Mouse (Mus musculus) MEL (cell line): ENCODE results near the gene 1600002K03Rik. TPM values are rescaled to one million over a fixed set of nuclear protein-coding genes. Genes with fewer than 3 reads are reported as not detected.

Experiments used
- DNase-seq: peaks from one replicate; pipeline ENCODE4 v3.0.0; 2011; ENCODE audit warnings: low read depth, low spot score
- H3K27ac ChIP-seq: 2 replicates; pipeline ENCODE4 v1.5.1; 2012; ENCODE audit warnings: low read depth, mild to moderate bottlenecking, control low read depth, low read length, moderate library complexity; ENCODE audit not compliant: control insufficient read depth
- H3K27me3 ChIP-seq, 2 experiments: fragments of 150-350 bp in 1 of 2; sonication (generic) in 1 of 2; 2 replicates each; pipeline ENCODE4 v1.6.1; 2012; ENCODE audit warnings: low read length in 2 of 2, mild to moderate bottlenecking in 2 of 2, improper control_type of control experiment in 1 of 2, moderate library complexity in 1 of 2; ENCODE audit not compliant: insufficient read depth in 2 of 2, control insufficient read depth in 1 of 2
- H3K36me3 ChIP-seq, 2 experiments: 2 replicates each; pipeline ENCODE4 v1.6.1; 2012 to 2014; ENCODE audit warnings: low read length in 2 of 2, improper control_type of control experiment in 1 of 2, inconsistent platforms in 1 of 2, mild to moderate bottlenecking in 1 of 2; ENCODE audit not compliant: insufficient read depth in 2 of 2, control insufficient read depth in 1 of 2
- H3K4me1 ChIP-seq, 2 experiments: fragments of 150-350 bp in 1 of 2; sonication (generic) in 1 of 2; 2 replicates each; pipeline ENCODE4 v1.6.1; 2012; ENCODE audit warnings: low read length in 2 of 2, improper control_type of control experiment in 1 of 2, mild to moderate bottlenecking in 1 of 2; ENCODE audit not compliant: insufficient read depth in 2 of 2, control insufficient read depth in 1 of 2
- H3K4me3 ChIP-seq, 2 experiments: fragments of 150-350 bp in 1 of 2; sonication (generic) in 1 of 2; 2 replicates each; pipeline ENCODE4 v1.5.1; 2012; ENCODE audit warnings: low read depth in 2 of 2, low read length in 2 of 2, mild to moderate bottlenecking in 2 of 2, moderate library complexity in 2 of 2, control low read depth in 1 of 2, improper control_type of control experiment in 1 of 2; ENCODE audit not compliant: control insufficient read depth in 1 of 2, insufficient read depth in 1 of 2
- H3K79me2 ChIP-seq: 2 replicates; pipeline ENCODE4 v1.6.1; 2012; ENCODE audit warnings: mild to moderate bottlenecking, low read length, moderate library complexity; ENCODE audit not compliant: control insufficient read depth, poor library complexity, insufficient read depth
- H3K9ac ChIP-seq: 2 replicates; pipeline ENCODE4 v1.6.1; 2012; ENCODE audit warnings: low read depth, mild to moderate bottlenecking, control low read depth, low read length, moderate library complexity; ENCODE audit not compliant: control insufficient read depth, poor library complexity, severe bottlenecking
- H3K9me3 ChIP-seq: fragments of 150-350 bp; sonication (generic); replicated peaks from 2 replicates; pipeline ENCODE4 v1.6.1; 2012; ENCODE audit warnings: mild to moderate bottlenecking, low read length, improper control_type of control experiment, moderate library complexity; ENCODE audit not compliant: insufficient read depth
- CHD2 ChIP-seq: IDR thresholded peaks from 2 replicates; pipeline ENCODE4 v1.6.1; 2011; ENCODE audit warnings: low read length, improper control_type of control experiment
- ELF1 ChIP-seq: IDR thresholded peaks from 2 replicates; pipeline ENCODE4 v1.6.1; 2014; ENCODE audit warnings: low read depth, mild to moderate bottlenecking, inconsistent platforms, low read length, improper control_type of control experiment, moderate library complexity
- GABPA ChIP-seq: IDR thresholded peaks from 2 replicates; pipeline ENCODE4 v1.6.1; 2012; ENCODE audit warnings: low read depth, mild to moderate bottlenecking, inconsistent platforms, low read length, improper control_type of control experiment, moderate library complexity
- MAZ ChIP-seq: IDR thresholded peaks from 2 replicates; pipeline ENCODE4 v1.6.1; 2012; ENCODE audit warnings: low read depth, mild to moderate bottlenecking, inconsistent platforms, low read length, improper control_type of control experiment
- MXI1 ChIP-seq: IDR thresholded peaks from 2 replicates; pipeline ENCODE4 v1.6.1; 2011; ENCODE audit warnings: mild to moderate bottlenecking, low read depth, low read length, improper control_type of control experiment
- POLR2AphosphoS2 ChIP-seq: IDR thresholded peaks from 2 replicates; pipeline ENCODE4 v1.6.1; 2011; ENCODE audit warnings: low read length, improper control_type of control experiment
- RCOR1 ChIP-seq: IDR thresholded peaks from 2 replicates; pipeline ENCODE4 v1.6.1; 2012; ENCODE audit warnings: low read depth, mild to moderate bottlenecking, inconsistent platforms, low read length, improper control_type of control experiment
- TCF12 ChIP-seq: IDR thresholded peaks from 2 replicates; pipeline ENCODE4 v1.6.1; 2014; ENCODE audit warnings: low read depth, mild to moderate bottlenecking, inconsistent platforms, low read length, improper control_type of control experiment, moderate library complexity
- polyA plus RNA-seq, 2 experiments: library from polyadenylated mRNA; stranded (reverse) in 1 of 2; unstranded in 1 of 2; fragments of >175 nt in 1 of 2; fragments of >200 nt in 1 of 2; gene quantifications; 2 replicates each; pipeline versions ENCODE4 v1.2.1 to v1.2.4; 2012; ENCODE audit warnings: low replicate concordance in 2 of 2, low read depth in 1 of 2; ENCODE audit not compliant: insufficient read length in 2 of 2, insufficient read depth in 1 of 2, missing spikeins in 1 of 2
- total RNA-seq: library from RNA; depleted of rRNA; stranded (reverse); fragments of 300-350 nt; gene quantifications from 2 replicates; pipeline ENCODE4 v1.2.3, GENCODE M21; 2012

1600002K03Rik gene
- total and polyA plus RNA-seq, 3 experiments: 11.4 to 16.9 TPM; not detected in 1

- no peaks in the 10 kb centered on the region for H3K27me3 ChIP-seq
- no peak for DNase-seq
- H3K4me3 ChIP-seq: no peak overlapping the region
- H3K9ac ChIP-seq: no peak overlapping the region
- H3K36me3 ChIP-seq: peaks cover 0 to 25% of the 10 kb centered on the region in 2 experiments; a peak in 2 of 4 replicates
- H3K79me2 ChIP-seq: peaks cover 23% of the 10 kb centered on the region
- peaks cover 6 to 36% of the 10 kb centered on the region in 2 experiments; a peak in 3 of 4 replicates for H3K4me1 ChIP-seq
- H3K27ac ChIP-seq: peak overlapping the region; percentile 60; the same call in 1 of the 2 replicates
- no peaks in the 10 kb centered on the region for H3K9me3 ChIP-seq
- TF ChIP-seq GABPA: no peak
- no peak for TF ChIP-seq MAZ
- TF ChIP-seq POLR2AphosphoS2: no peak
Observed at GRCm38 (mm10) chr10:80155277-80155676, 17.5 kb upstream of the 1600002K03Rik start.

DNA sequence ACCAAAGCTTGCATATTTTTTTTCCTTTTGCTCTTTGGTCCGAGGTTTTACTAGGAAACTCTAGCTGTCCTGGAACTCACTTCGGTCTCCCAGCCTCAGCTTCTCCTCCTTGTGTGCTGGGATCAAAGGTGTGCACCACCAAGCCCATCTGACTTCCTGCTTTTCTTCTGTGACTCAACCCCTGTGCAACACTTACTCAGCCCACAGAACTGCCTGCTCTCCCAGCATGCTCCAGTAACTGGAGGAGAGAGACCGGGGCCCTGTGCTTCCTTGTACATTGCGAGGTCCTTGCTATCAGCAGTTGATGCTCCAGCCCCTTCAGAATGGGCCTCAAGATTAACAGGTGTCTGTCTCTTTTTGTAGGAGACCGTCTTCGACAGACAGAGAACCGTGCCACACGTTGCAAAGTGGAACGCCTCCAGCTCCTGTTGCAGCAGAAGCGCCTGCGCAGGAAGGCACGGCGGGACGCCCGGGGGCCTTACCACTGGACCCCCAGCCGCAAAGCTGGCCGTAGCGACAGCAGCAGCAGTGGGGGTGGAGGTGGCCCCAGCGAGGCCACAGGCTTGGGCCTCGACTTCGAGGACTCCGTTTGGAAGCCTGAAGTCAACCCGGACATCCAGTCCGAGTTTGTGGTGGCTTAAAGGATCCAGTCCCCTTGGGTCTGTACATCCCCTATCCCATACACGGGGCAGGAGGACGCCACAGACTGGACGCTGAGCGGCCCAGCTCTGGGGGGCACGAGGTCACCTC, 16.6 kb upstream of the 1600002K03Rik start:
- H3K9ac ChIP-seq: 0 out of 2 replicates have a peak overlapping the region, but pooled peaks have one; percentile 4
- no peak overlapping the region for H3K4me3 ChIP-seq
- H3K4me1 ChIP-seq: peaks cover 6 to 34% of the 10 kb centered on the region in 2 experiments; a peak in 3 of 4 replicates
- TF ChIP-seq ELF1 (peak; percentile 38; the same call in 1 of the 2 replicates), TCF12 (no peak; the same call in 1 of the 2 replicates)
- DNase-seq: peak; percentile 59
- peak overlapping the region; percentile 60 for H3K27ac ChIP-seq
- no peaks in the 10 kb centered on the region for H3K9me3 ChIP-seq
- no peaks in the 10 kb centered on the region for H3K27me3 ChIP-seq
- peaks cover 14% of the 10 kb centered on the region for H3K79me2 ChIP-seq
- peaks cover 0 to 25% of the 10 kb centered on the region in 2 experiments; a peak in 2 of 4 replicates for H3K36me3 ChIP-seq

DNA sequence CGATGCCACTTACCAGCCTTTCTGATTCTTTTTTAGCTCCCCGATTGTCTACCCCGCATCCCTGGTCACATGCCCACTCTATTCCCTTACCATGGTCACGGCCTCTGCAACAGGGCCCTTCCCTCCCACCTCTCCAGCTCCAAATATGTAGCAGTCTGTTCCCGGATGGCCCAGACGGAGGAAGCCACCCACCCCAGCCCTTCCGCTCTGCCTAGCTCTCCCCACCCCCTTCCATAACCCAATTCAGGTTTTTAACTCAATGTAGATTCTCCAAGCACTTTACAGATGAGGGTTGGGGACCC, 16.0 kb upstream of the 1600002K03Rik start:
- no peak overlapping the region for H3K4me3 ChIP-seq

More for the DNA sequence above, 16.0 kb upstream of the 1600002K03Rik start:
- H3K27ac ChIP-seq: no peak overlapping the region
- no peak for DNase-seq
- H3K9me3 ChIP-seq: no peaks in the 10 kb centered on the region
- peaks cover 6 to 33% of the 10 kb centered on the region in 2 experiments; a peak in 3 of 4 replicates for H3K4me1 ChIP-seq
- no peak for TF ChIP-seq RCOR1
- no peak for TF ChIP-seq MXI1
- no peak for TF ChIP-seq CHD2
- TF ChIP-seq, all 39 proteins: peak for 0
- Histone ChIP-seq H3K79me2 (peaks cover 9% of the 10 kb centered on the region), H3K27me3 (no peaks in the 10 kb centered on the region), H3K36me3 (peaks cover 0 to 26% of the 10 kb centered on the region in 2 experiments; a peak in 2 of 4 replicates), H3K9ac (no peak overlapping the region)
